Mouse (Mus musculus): Measurements from ENCODE around the gene Mcu.

Mcu gene

GRCm38 (mm10) chr10:59614141-59614540 is 2.4 kb downstream of the Mcu start:
- in situ Hi-C loops (cut with MboI; ENCODE audit: low sequenced_read_pairs) = no loop called here

DNA sequence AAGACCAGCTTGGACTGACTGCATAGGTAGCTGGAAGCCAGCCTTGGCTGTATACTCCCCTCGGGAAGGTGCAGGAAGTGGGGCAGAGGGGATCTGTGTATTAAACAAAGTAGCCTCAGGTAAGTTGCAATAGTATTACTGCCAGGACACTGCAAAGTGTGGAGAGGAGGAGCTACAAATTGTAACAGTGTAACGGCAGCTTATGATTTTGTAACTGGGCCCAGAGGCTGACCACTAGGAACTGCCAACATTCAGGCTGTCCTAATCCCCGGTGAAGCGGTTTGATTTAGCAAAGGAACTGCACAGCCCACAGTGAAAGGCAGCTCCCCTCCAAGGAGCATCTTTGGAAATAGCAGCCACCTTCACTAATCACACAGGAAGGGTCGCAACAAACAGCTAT is 3.2 kb downstream of the Mcu start:
- in situ Hi-C loops (cut with MboI; ENCODE audit: low sequenced_read_pairs) = no loop called here

GRCm38 (mm10) chr10:59604879-59605464 is 11.5 kb downstream of the Mcu start:
- in situ Hi-C loops (cut with MboI; ENCODE audit: low sequenced_read_pairs) = no loop called here

GRCm38 (mm10) chr10:59603843-59604242 is 12.6 kb downstream of the Mcu start:
- in situ Hi-C loops (cut with MboI; ENCODE audit: low sequenced_read_pairs) = no loop called here

- in situ Hi-C loops (cut with MboI; ENCODE audit: low sequenced_read_pairs) = no loop called here
These were observed 13.6 kb downstream of the Mcu start for GRCm38 (mm10) chr10:59602891-59603290.

DNA sequence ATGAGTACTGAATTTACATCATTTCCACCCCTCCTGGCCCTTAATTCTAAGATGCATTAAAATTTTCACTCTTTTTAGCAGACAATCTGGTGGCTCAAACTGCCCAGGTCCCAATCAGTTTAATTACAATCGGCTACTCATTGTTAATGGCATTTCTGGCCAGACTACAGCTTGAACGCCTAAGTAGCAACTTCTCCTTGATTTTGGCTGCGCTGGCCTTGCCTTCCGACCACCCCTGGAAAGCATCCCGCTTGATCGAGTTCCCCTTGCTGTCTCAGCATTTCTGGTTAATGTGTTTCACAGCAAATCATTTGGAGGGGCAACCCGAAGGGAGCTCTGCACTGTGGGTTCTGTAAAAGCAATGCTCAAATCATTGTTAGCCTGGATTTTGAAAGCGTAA is 14.4 kb downstream of the Mcu start:
- in situ Hi-C loops (cut with MboI; ENCODE audit: low sequenced_read_pairs) = no loop called here

DNA sequence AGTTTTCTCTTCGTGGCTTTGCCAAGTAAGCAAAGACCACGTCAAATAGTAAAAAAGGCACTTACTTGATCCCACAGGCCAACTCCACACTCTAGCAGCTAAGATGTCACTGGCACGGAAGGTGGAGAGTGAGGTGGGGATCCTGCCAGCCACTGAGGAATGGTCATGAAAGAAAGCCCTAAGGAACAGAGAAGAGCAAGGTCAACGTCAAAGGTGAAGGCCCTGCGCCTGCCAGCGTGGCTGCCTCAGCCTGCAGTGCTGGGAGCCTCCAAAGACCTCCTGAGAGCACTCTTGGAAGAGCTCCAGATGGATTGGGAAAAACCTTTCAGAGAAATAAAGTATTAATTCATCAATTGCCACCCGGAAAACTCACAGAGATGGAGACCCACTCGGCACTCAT is 16.0 kb downstream of the Mcu start:
- in situ Hi-C loops (cut with MboI; ENCODE audit: low sequenced_read_pairs) = no loop called here

GRCm38 (mm10) chr10:59593826-59594570 is 22.5 kb downstream of the Mcu start:
- in situ Hi-C loops (cut with MboI; ENCODE audit: low sequenced_read_pairs) = no loop called here

GRCm38 (mm10) chr10:59590606-59591005 is 25.9 kb downstream of the Mcu start:
- in situ Hi-C loops (cut with MboI; ENCODE audit: low sequenced_read_pairs) = no loop called here

- in situ Hi-C loops (cut with MboI; ENCODE audit: low sequenced_read_pairs) = no loop called here
These were observed 26.6 kb downstream of the Mcu start for GRCm38 (mm10) chr10:59589856-59590255.

DNA sequence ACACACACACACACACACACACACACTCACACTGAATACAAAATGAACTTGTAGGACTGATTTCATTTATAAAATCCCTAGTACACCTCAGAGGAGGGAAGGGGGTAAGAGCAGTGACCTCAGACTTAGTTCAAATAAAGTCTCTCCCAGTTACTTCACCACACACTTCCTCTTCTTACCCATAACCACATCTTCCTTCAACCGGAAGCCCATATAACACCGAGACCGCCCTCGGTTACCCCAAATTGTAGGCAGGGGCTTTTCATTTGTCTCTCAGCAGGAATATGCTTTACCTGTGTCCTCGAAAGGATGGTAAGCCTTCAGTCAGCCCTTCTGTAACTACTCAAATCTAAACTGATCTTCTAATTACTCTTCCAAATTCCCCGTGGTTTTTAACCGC is 27.1 kb downstream of the Mcu start:
- in situ Hi-C loops (cut with MboI; ENCODE audit: low sequenced_read_pairs) = no loop called here

- in situ Hi-C loops (cut with MboI; ENCODE audit: low sequenced_read_pairs) = no loop called here
These were observed 28.4 kb downstream of the Mcu start for GRCm38 (mm10) chr10:59588135-59588534.

DNA sequence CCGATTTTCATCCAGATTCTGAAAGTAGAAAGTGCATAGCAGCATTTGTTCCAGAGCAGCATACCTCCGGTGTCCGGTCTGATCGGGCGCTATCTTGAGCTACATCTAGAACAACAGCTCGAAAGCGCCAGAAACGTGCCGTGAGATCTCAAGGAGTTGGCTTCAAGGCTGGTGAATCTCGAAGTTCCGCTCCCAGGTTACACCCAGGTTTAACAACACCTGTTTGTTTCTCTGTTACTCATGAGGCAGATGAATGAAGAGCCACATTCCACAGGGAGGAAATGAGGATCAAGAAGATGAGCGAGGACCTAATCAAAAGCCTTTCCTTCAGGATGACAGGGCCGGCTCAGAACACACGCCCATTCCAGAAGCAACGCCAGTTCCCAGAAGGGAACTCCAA is 29.7 kb downstream of the Mcu start:
- in situ Hi-C loops (cut with MboI; ENCODE audit: low sequenced_read_pairs) = no loop called here

DNA sequence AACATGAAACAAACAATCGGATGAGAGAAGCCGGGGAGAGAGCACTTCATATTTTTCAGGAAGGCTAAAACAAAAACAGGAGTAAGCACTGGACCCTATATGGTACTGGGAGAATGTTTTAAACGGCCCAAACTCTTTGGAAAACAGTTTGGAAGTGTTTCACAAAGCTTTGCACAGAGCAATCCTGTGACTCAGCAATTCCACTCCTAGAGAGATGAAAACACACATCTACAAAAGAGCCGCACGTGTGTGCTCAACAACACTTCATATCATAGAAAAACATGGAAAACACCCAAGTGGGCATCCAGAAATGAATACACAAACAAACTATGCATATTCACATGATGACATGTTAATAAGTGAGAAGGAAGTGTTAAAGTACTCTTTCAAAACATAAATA is 30.9 kb downstream of the Mcu start:
- in situ Hi-C loops (cut with MboI; ENCODE audit: low sequenced_read_pairs) = no loop called here

- in situ Hi-C loops (cut with MboI; ENCODE audit: low sequenced_read_pairs) = no loop called here
These were observed 34.5 kb downstream of the Mcu start for GRCm38 (mm10) chr10:59581826-59582543.

GRCm38 (mm10) chr10:59580593-59581149 is 35.8 kb downstream of the Mcu start:
- in situ Hi-C loops (cut with MboI; ENCODE audit: low sequenced_read_pairs) = no loop called here

GRCm38 (mm10) chr10:59579645-59580044 is 36.8 kb downstream of the Mcu start:
- in situ Hi-C loops (cut with MboI; ENCODE audit: low sequenced_read_pairs) = no loop called here

- in situ Hi-C loops (cut with MboI; ENCODE audit: low sequenced_read_pairs) = no loop called here
These were observed 38.4 kb downstream of the Mcu start for GRCm38 (mm10) chr10:59577871-59578801.

DNA sequence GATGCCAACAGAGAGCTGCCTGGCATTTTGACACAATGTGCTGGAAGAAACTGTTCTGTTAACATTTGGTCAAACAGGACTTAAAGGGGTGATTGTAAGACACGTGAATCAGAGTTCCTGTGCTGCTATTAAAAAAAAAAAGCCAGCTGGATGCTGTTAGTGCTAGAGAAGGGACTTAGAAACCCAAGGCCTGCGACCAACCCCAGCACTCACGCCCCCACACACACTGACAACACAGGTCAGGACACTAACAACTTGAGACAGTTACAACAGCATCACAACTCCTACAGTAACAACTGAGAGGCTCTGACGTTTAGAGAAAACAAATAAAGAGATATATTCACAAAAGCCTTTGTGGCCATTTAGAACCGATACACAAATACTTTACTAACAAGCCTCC is 40.2 kb downstream of the Mcu start:
- in situ Hi-C loops (cut with MboI; ENCODE audit: low sequenced_read_pairs) = no loop called here

DNA sequence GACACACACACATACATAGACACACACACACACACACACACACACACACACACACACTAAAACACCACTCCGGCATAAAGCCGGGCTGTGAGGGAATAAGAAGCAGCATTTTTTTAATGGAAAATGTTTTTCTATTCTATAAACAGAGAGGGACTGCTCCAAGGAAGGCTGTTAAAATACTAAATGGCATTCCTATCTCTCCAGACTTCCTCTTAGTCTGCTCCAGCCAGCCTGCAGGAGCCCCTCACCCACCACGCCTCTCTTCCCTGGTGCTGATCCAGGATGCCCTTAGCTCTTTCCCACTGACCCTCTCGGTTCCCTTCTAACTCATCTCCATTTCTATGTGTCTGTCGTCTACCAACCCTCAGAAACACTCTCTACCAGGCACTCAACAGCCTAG is 44.5 kb downstream of the Mcu start:
- in situ Hi-C loops (cut with MboI; ENCODE audit: low sequenced_read_pairs) = no loop called here

DNA sequence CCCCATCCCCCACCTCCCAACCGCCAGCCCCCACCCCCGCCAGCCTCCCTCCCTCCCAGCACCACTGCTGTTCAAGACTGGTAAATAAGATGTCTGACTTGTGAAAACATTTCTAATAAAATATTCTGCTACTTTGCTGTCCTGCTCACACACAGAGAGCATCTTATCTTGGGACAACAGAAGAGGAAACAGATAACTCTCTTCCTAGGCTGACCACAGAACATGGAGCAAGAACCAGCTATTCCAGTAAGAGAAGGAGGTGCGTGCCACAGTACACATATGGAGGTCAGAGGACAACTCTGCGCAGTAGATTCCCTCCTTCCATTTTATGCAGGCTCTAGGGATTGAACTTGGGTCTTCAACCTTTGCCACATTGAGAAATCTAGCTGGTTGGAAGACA is 45.2 kb downstream of the Mcu start:
- in situ Hi-C loops (cut with MboI; ENCODE audit: low sequenced_read_pairs) = no loop called here

Measured in CH12F3 (cell line).